Mouse (Mus musculus) layer of hippocampus, postnatal 14 days (tissue): ENCODE measurements at regions not wholly inside any gene's neighbourhood (a gene's known extent, or its start where the extent isn't known, plus 50 kb on each side); places are given as distances from the start of the nearest gene placed in this dataset.
"Not testable (repeated sequence)": the region's sequence is repeated elsewhere in the genome, so short reads cannot be mapped to it uniquely, and the experiment has no call there.

Source experiments
- DNase-seq, 2 experiments: peaks; one replicate each; pipeline ENCODE4 v3.0.0; 2021 to 2022; ENCODE audit warnings: low spot score in 2 of 2, mixed read lengths in 1 of 2

DNA sequence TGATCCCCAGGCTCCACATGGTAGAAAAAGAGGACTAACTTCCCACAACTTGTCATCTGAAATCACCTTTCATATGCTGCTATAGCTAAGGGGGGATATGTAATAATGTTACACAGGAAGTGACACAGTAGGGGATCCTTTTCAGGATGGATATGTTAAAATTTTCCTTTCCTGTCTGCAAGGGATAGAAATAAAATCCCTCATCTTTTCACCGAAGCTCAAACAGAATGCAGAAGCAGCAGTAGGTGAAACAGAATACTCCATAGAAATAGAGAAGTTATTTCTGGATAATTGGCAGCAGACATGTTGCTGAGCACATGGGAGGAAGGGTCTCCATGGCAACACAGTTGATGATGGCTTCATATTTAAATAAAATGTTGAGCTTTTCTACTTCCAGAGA is 309.3 kb upstream of the Ercc4 start:
- peak in 1 of 2 experiments; percentile 79 for DNase-seq

DNA sequence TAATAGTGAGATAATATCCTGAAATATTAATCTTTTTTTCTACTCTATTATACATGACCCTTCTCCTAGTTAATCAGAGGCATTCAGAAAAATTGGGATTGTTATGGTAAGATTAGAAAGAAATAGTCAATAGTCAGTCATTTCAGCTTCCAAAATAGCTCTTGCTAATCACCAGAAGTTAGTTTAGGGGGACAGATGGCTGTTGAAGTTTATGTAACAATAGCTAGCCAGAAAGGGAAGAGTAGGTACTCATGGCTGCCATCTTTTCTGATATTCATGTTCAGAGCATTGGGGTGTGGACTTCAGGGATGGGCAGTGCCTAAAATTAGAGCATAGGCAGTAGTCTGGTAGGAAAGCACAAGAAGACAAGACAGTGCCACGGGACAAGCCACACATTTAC is 306.8 kb upstream of the Ercc4 start:
- peak in 1 of 2 experiments; percentile 50 for DNase-seq

DNA sequence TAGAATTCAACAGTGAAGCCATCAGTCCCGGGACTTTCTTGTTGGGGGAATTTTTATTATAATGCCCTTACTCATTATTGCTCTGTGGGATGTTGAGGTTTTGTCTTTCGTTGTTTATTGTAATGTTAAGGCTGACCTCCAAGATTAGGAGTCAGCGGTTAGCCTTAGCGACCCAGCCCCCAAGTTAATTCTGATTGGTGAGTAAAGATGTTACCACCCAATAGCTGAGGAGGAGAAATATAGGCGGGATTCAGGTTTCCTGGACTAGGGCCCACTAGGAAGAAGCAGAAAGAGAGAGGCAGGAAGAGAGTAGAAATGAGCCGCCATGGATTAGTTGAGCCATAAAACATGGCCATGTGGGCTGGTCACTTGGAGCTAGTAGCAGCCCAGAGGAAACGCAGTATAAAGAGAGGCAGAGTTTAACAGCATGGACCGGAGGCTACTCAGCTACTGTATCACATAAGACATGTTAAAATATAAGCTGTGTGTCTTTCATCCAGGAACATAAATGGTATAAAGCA is 302.1 kb upstream of the Ercc4 start:
- no peak for DNase-seq

DNA sequence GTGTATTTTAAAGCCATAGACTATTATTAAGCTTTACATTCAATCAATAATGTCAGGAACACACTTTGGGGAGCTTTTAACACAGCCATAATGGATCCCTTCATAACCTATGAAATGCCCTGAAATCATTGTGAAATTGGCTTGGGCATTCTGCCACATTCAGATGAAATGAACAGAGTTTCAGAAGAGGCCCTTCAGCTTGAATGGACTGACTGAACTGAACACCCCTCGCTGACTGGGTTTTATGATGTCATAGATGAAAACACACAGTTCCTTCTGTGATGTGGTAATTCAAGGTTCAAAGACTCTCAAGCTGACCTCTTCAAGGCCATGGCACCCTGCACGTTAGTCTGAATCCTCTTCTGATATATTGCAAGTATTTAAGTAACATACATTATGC is 298.4 kb upstream of the Ercc4 start:
- DNase-seq = no peak

DNA sequence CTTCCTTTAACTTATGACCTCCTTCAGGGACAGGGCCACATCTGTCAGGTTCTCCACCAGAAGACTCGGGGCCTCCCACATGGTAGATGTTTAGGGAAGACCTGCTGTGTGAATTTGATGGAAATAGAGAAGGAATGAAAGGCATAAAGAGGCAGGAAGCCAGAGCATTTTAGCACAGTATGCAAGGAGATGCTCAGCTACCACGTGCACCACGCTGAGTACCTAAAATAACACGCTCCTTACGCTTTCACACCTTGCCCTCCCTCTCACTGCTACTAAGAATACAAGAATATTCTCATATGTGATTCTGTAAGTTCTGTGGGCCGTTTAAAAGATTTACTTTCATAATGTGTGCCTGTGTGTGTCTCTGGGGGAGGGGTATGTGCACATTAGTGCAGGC is 284.8 kb upstream of the Ercc4 start:
- no peak for DNase-seq

DNA sequence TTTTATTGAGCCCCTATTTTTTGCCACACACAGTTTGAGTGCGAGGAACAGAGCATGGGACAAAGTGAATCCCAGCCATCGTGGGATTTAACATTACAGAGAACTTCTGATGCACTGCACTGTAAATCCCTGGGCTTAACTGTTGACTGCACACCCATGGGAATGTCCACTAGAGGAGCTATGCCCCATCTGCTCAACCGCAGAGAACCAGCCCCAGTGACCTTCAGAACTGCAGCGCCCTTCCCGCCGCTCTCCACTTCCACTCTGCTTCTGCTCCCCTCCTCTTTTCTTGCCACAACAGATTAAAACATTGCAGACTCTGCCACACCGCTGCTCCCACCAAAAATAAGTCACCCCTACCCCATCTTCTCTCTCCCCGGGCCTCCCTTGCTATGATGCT is 283.3 kb upstream of the Ercc4 start:
- DNase-seq = no peak

DNA sequence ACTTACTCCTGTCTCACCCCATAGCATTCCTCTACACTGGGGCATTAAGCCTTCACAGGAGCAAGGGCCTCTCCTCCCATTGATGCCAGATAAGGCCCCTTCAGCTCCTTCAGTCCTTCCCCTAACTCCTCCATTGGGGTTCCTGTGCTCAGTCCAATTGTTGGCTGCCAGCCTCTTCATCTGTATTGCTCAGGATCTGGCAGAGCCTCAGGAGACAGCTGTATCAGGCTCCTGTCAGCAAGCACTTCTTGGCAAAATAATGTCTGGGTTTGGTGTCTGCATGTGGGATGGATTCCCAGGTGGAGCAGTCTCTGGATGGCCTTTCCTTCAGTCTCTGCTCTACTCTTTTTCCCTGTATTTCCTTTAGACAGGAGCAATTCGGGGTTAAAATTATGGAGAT is 278.2 kb upstream of the Ercc4 start:
- DNase-seq = not testable (repeated sequence)

DNA sequence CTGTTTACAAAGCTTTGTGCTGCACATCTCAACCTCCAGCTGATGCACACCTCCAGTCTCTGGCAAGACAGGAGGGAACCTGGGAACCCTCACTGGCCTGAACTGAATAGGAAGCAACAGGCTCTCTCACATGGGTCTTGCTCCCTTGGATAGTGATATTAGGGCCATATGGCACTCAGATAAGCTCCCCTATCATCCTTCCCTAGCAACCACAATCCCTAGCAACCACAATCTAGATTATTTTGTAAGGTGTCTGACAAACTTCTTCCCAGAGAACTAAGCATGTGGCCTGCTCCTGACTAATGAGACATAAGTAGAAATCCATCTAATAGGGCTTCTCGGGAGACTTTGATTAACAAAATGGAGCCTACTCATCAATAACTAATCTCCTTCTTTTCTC is 253.1 kb upstream of the Ercc4 start:
- no peak for DNase-seq

DNA sequence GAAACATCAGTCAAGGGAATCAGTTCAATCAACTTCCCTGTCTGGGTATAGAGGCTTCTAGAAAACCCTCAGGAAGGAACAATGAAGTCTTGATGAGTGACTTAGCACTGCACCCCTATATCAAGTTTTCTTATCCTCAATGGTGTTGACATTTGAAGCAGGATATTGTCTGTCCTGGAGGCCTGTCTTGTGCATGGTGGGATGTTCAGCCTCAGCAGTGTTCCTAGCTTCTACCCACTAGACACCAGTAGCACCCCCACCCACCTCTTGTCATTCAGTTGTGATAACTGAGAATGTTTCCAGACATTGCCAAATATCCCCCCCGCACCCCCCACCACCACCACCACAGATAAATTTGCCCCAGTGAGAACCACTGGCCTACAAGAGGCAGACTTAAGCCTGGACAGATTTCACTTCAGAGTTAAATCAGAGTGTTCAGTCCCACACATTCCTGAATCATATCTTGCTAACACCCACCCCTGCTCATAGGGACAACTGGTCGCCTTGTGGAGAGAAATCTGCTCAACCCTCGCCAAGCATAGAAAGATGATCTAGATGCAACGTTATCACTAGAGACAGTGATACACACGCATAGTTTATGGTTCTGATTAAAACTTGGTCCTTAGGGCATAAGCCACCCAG is 249.6 kb upstream of the Ercc4 start:
- DNase-seq = peak in 1 of 2 experiments; percentile 26

DNA sequence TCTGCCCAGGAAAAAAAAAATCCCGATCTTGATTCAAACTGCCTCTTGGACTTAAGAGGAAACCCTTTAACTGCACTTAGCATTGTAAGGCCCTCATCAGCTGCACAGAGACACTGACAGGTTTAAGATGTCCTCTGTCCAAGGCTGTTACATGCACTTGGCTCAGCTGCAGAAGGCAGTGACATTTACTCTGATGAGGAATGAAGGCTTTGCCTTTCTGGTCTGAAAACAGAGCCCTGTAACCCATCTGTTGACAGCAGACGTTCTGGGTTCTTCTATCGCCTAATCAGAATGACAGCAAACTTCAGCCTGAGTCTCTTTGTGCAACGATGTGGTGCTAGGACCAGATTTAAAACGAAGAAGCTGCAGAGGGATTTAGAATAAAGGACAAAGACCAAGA is 246.9 kb upstream of the Ercc4 start:
- DNase-seq = no peak

DNA sequence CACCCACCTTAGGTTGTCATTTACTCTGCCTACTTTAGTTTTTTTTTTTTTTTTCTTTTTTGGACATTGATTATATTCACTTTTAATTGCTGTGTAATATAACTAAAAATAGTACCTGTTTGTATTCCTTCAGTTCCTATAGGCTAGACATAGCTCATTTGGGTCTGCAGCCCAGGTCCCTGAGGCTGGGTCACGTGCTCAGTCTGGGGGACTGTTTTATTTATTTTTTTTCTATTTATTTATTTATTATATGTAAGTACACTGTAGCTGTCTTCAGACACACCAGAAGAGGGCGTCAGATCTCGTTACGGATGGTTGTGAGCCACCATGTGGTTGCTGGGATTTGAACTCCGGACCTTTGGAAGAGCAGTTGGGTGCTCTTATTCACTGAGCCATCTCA is 231.2 kb upstream of the Ercc4 start:
- not testable (repeated sequence) for DNase-seq

DNA sequence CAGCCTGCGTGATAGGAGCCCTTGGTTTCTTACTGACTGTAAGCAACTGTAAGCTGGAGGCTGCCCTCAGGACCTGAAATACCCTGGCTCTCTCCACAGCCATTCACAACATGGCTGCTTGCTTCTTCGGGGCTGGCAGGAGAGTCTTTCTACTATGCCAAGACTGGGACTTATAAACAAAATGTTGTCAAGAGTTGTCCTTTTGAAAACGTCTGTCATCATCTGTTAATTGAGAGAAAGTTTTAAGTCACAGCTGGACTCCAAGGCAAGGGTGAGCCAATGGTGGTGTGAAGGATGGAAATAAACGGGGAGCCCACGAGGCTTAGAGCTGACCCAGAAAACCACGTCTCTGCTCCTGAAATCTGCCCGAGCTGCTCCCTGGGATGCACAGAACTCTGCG is 229.5 kb upstream of the Ercc4 start:
- no peak for DNase-seq

DNA sequence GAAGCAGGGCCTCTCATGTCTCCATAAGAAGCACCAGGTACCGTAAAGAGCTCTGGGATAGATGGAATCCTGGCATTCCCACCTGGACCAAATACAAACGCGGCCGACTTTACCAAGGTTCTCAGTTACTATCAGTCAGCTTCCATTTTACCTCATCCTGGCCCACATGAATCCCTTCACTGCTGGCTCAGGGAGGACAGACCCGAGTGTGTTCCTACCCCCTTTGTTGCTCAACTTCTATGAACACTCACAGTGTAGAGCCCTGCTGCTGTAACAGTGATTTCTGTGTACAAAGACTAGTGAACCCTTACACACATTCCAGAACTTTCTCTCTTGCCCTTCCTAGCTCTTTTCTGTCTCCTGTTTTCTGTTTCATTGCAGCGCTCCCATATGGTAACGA is 229.0 kb upstream of the Ercc4 start:
- no peak for DNase-seq

DNA sequence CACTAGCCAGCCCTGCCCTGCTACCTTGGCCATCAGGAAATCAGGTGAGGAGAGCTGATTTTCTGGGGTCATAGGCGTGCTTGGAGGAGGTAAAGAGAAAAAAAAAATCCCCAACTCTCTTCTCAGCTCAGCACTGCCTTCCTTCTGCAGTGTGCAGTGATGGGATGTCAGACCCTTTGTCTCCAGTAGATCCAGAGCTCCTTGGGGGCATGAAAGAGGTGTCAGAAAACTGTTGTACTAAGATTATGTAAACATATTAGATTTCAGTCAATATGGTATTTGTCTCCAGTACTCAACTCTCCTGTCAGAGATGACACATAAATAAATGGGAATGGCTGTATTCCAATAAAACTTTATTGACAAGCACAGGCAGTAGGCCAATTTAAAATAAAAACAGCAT is 226.8 kb upstream of the Ercc4 start:
- DNase-seq = no peak

DNA sequence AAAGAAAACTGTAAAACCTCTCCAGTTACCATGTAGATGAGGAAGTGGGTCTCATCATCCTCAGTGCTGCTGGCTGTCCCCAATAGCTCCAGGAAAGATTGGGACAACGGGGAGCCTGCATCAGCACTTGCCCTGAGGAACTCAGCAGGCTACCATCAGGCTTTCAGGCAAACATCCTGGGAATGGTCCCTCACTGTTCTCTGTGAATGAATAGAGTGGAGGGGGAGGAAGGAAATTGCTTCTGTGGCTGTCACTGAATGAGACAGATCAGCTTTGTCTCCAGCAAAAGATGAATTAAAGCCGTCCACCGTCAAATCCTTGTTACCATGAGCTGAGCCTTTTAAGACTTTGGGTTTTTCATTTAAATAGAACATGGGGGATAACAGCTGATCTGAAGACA is 224.9 kb upstream of the Ercc4 start:
- no peak for DNase-seq

DNA sequence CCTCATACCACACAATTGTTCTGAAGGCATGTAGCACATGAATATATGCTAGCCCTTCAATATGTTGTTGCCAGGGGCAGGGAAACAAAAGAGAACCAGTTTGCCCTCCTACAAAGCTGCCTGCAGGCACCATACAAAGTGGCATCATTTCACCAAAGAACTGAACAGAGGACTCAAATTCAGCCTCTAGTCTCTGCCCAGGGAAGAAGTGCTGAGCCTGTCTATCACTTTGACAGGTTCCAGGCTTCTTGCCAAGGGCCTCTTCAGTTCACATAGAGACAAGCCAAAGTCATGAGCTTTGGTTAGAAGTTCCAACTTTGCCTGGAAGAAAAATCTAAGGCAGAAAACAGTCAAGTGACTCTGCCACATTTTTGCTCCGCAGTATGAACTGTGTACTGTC is 223.4 kb upstream of the Ercc4 start:
- DNase-seq = no peak

DNA sequence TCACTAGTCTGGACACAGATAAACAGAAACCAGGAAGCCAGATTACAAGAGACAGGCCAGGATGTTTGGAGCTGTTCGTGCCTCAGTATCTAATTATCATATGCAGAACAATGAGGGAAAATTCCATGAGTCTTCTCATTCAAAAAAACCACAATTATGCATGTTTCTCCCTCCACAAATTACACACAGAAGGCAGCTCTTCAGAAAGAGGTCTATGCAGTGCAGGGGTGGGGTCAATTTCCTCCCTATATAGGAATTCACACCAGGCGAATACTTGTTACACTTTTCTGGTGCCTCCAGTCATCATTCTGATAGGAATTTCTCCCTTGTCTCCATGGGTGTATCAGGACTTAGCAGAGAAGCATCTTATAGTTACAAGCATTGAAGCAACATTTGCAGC is 222.1 kb upstream of the Ercc4 start:
- DNase-seq = no peak

DNA sequence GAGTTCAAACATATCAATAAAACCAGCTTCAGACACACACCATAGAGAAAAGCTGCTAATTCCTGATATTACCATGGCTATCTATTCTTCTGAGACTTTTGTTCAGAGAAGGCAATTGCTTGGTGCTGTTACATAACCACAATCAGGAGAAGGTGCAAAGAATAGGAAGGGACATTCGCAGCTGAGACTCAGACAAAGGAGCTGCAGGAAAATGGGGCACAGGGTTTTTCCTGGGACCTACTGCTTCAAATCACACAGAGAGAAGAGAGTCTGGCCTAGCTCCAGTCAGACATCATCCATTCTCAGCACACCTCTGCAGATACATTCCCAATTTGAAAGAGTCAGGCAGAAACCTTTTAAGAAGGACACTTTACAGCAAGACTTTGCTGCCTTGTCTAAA is 219.4 kb upstream of the Ercc4 start:
- no peak for DNase-seq

DNA sequence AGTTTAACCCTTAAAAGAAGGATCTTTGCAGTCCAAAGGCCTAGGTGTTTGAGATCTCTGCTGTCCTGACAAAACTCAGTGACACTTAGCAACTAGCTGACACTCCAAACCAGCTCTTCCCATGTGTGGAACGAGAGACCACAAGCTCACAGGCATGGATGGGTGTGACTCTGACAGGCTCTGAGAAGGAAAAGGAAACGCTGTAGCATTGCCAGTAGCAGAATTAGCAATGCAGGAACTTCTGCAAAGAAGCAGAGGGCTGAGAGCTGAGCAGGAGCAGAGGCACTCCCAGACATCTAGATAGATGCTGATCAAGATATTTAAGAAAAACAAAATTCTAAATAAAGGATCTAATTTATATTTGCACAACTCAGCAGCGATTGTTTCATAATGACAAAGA is 218.9 kb upstream of the Ercc4 start:
- no peak for DNase-seq

DNA sequence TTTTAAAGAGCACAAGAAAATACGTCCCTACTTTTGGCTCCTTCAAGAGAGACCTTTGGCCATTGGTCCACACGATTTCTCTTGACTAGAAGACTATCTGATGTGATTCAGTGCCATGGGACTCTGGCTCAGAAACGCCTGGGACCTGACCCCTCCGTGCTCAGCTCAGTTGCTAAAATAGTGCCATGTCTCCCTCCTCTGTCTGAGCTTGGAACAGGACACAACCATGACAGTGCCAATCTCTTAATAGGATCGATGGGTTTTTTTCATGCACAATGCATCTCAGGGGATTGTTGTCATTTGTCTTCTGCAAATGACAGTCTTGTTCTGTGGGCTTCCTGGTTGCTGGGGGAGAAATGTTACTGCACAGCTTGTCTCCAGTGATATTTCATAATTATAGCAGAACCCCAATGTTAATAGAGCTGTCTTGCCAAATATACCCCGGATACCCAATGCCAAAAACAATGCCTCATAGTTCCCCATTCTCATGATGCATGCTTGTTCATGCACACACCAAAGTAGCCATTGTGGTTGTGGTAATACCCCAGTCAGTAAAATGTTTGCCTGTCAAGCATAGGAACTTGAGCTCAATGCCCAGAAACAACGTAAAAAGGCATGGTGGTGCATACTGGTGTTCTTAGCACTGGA is 216.7 kb upstream of the Ercc4 start:
- DNase-seq = peak in 1 of 2 experiments; percentile 29

DNA sequence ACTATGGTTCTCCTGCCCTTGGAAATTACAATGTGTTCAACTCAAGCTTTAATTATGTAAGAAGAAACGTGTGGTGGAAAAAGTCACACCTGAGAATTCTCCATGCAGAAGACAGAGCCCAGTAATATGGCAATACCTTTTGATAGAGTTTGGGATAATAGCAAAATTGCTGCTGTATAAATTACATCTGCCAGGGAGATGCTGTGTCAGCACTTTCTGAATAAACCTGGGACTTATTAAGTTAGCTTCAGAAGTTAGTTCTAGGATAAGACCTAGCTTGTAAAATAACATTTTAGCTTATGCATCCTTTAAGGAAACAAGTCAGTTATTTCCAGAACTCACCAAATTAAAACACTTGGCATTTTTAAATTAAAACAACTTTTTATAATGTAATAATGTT is 212.2 kb upstream of the Ercc4 start:
- no peak for DNase-seq

DNA sequence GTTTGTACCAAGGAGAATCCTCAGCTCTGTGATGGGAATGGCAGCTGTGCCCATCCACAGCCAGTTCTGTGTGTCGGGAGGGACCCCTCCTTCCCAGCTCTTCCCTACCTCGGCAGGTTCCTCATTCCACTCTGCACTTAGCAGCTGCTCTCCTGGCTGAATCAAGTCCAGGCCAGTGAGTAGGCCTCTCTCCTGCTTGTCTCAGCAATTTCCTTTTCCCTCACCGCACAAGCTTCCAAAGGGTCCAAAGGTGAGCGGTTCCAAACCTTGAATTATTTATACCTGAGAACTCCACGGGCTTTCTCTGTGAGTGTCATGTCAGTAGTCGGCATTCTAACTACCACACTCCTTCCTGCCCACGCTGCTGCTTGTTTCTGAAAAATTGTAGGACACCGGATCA is 208.8 kb upstream of the Ercc4 start:
- no peak for DNase-seq
